Mouse (Mus musculus): ENCODE data around the gene Pglyrp1.

- TF ChIP-seq CTCF (IDR thresholded peaks at IDR 0.05; ENCODE audit: insufficient read depth, low read depth, low read length): no peak
- TF ChIP-seq POLR2A (IDR thresholded peaks at IDR 0.05; ENCODE audit: insufficient read depth, low read depth, low read length): no peak
Observed at GRCm38 (mm10) chr7:18884745-18885422, 13.8 kb downstream of the Pglyrp1 start.

Data from olfactory bulb, adult 2 months (tissue).